14 mouse cellular contexts compared by ENCODE assay signal in genomic region chr19:59376481-59376880, GRCm38 (mm10). TPM values are rescaled to one million over a fixed set of nuclear protein-coding genes. Genes with fewer than 3 reads are reported as not detected.
DNase-seq lines count a peak whose midpoint lies in the region; ATAC-seq and TF ChIP-seq lines count a peak whose summit lies in the region.
"Had no signal": no experiment of that assay in that cellular context is flagged by ENCODE, and none has a peak within 500 bp of the region (broad histone marks: within the 10 kb centered on the region; RNA-seq: fewer than 3 reads in every experiment).

No protein-coding gene starts in this region.

- no peak for TF ChIP-seq POLR2A in lung, adult 2 months (IDR thresholded peaks at IDR 0.05; ENCODE audit: borderline replicate concordance, extremely low read depth, low read depth, low read length)

- 78% methylated on average over 2 of the region's 2 CpGs for WGBS in lung, adult 2 months
- WGBS in forebrain, embryonic 12.5 days, result 79% methylated on average over 2 of the region's 2 CpGs

- no peak overlapping the region for H3K27ac ChIP-seq in gastrocnemius, adult 2 months
- no peak overlapping the region for H3K27ac ChIP-seq in forebrain, embryonic 12.5 days

- H3K4me1 ChIP-seq in lung, adult 2 months (ENCODE audit: control insufficient read depth, insufficient read depth, low read length), result no peaks in the 10 kb centered on the region
- no peaks in the 10 kb centered on the region for H3K4me1 ChIP-seq in forebrain, embryonic 12.5 days

- no peaks in the 10 kb centered on the region for H3K9me3 ChIP-seq in forebrain, embryonic 12.5 days

- H3K27me3 ChIP-seq in forebrain, embryonic 12.5 days, result no peaks in the 10 kb centered on the region; the same call in 1 of the 2 replicates

- ATAC-seq in forebrain, embryonic 12.5 days (ENCODE audit: low FRiP score), result no peak
- ATAC-seq: inflammation-experienced regulatory T-cells, adult 6 months had no signal

- peak; percentile 38; the same call in 1 of the 2 replicates for TF ChIP-seq CTCF in gastrocnemius, adult 2 months (IDR thresholded peaks at IDR 0.05)
- 0 out of 2 replicates have a peak, but pooled peaks have one; percentile 3 for TF ChIP-seq CTCF in lung, adult 2 months (IDR thresholded peaks at IDR 0.05; ENCODE audit: insufficient read depth, low read length)

- no peak for DNase-seq in gastrocnemius, adult 2 months
- no peak for DNase-seq in gastrocnemius, adult 8-10 months (ENCODE audit: low spot score in 2 of 2)
- DNase-seq in lung, adult 2 months, result no peak
- DNase-seq in lung, adult 18-20 months, result no peak
- DNase-seq in NIH3T3 (ENCODE audit: low read depth), result peak; percentile 14
- peak; percentile 42 for DNase-seq in naive thymus-derived CD4-positive, alpha-beta T cell, adult 2 months (ENCODE audit: low read depth)
- no peak for DNase-seq in embryo, embryonic 10 days (ENCODE audit: low spot score)
- DNase-seq: adrenal gland, postnatal 14 days; heart, adult 11 months; heart, postnatal 14 days; kidney, postnatal 14 days had no signal

- no peaks in the 10 kb centered on the region for H3K36me3 ChIP-seq in forebrain, embryonic 12.5 days (replicated peaks)

- intact Hi-C loops in gastrocnemius, adult 2 months (cut with DNase I), result no loop called here

- H3K4me2 ChIP-seq in forebrain, embryonic 12.5 days, result no peak overlapping the region

- no peak overlapping the region for H3K9ac ChIP-seq in forebrain, embryonic 12.5 days

- H3K4me3 ChIP-seq in gastrocnemius, adult 2 months, result no peak overlapping the region
- H3K4me3 ChIP-seq in lung, adult 2 months (replicated peaks; ENCODE audit: extremely low read depth, low read depth, low read length), result no peak overlapping the region
- no peak overlapping the region for H3K4me3 ChIP-seq in forebrain, embryonic 12.5 days (replicated peaks)
- H3K4me3 ChIP-seq: erythroblast, embryonic 14.5 days had no signal

RNA-seq across cellular contexts. Expression of gene Pdzd8, which starts 30.9 kb away (rescaled TPM):
- 10 to 100 TPM; 12.1 to 17.8 TPM for total RNA-seq in gastrocnemius, adult 2 months (2021)
- total RNA-seq in gastrocnemius, adult 8-10 months (2022), result 10 to 100 TPM; 13.5 to 15.2 (median 14.3) TPM
- polyA plus RNA-seq in lung, adult 2 months (2012; rRNA removed), result 10.0 and 12.3 TPM in 2 replicates
- 15.0 and 15.9 TPM in 2 replicates for polyA plus RNA-seq in forebrain, embryonic 12.5 days (2016; fragmentation: Nextera tagmentation; extraction: Ambion mirVana)

RNA-seq across cellular contexts. Expression of gene Rps12-ps3, which starts 54.4 kb away (rescaled TPM):
- total RNA-seq in gastrocnemius, adult 2 months (2021), result 100 to 1,000 TPM; 256 to 333 TPM
- total RNA-seq in gastrocnemius, adult 8-10 months (2022), result 100 to 1,000 TPM; 216 to 382 (median 277) TPM
- 1,993 and 2,492 TPM in 2 replicates for polyA plus RNA-seq in lung, adult 2 months (2012; rRNA removed)
- 3.0 and 11.5 TPM in 2 replicates for polyA plus RNA-seq in forebrain, embryonic 12.5 days (2016; fragmentation: Nextera tagmentation; extraction: Ambion mirVana)

Comparison
In these comparisons a context has a peak if more than half of its experiments do, and no peak if none do; other contexts are left out.
1. DNase-seq: peak in NIH3T3 (single experiment) and naive thymus-derived CD4-positive, alpha-beta T cell, adult 2 months (single experiment); none in gastrocnemius, adult 2 months (single experiment), gastrocnemius, adult 8-10 months (0 of 2), lung, adult 2 months (single experiment), lung, adult 18-20 months (0 of 2) and embryo, embryonic 10 days (single experiment).